Mouse (Mus musculus): ENCODE measurements around the gene Ccn5. TPM values are rescaled to one million over a fixed set of nuclear protein-coding genes. Genes with fewer than 3 reads are reported as not detected.

Ccn5 gene
- polyA plus RNA-seq, 1 experiment from 2014 or later: 0.26 TPM

GRCm38 (mm10) chr2:163876830-163877498, 56.3 kb downstream of the Ccn5 start:
- H3K4me3 ChIP-seq: no peak overlapping the region
- no peak overlapping the region for H3K27ac ChIP-seq (ENCODE audit: poor library complexity, severe bottlenecking)
- peaks cover 18% of the 10 kb centered on the region for H3K4me1 ChIP-seq (replicated peaks)
- no peak overlapping the region for H3K4me2 ChIP-seq
- WGBS: 67% methylated on average over 14 of the region's 14 CpGs
- peaks cover 20% of the 10 kb centered on the region for H3K27me3 ChIP-seq (replicated peaks)
- no peaks in the 10 kb centered on the region for H3K36me3 ChIP-seq
- H3K9ac ChIP-seq: no peak overlapping the region
- no peak for ATAC-seq (ENCODE audit: insufficient number of reproducible peaks, low FRiP score)
- no peaks in the 10 kb centered on the region for H3K9me3 ChIP-seq (replicated peaks)

DNA sequence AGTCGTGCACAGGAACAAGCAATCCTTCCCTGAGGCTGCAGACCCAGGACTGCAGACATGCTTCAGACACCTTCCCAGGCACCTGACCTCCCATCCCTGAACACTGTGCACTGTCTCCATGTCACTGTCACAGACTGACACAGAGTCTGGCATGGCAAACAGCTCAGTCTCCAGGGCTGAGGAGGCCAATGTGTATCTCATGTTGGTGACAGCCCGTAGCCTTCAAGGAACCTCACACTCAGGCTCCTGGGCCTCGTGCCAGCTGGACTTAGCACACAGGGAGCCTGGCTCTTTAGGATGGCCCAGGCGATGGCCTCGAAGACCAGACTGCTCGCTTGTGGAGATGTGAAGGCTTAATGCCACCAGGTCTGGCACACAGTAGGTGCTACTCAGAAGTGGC, 60.2 kb downstream of the Ccn5 start:
- 76% methylated on average over 6 of the region's 6 CpGs for WGBS
- H3K9me3 ChIP-seq (replicated peaks): no peaks in the 10 kb centered on the region
- no peak for ATAC-seq (ENCODE audit: insufficient number of reproducible peaks, low FRiP score)

More for the DNA sequence above, 60.2 kb downstream of the Ccn5 start:
- H3K4me1 ChIP-seq (replicated peaks): 0 out of 2 replicates have a peak, but pooled peaks cover 6% of the 10 kb centered on the region
- H3K36me3 ChIP-seq: no peaks in the 10 kb centered on the region
- H3K4me2 ChIP-seq: no peak overlapping the region
- no peak overlapping the region for H3K4me3 ChIP-seq
- no peak overlapping the region for H3K27ac ChIP-seq (ENCODE audit: poor library complexity, severe bottlenecking)
- H3K27me3 ChIP-seq (replicated peaks): peaks cover 32% of the 10 kb centered on the region
- no peak overlapping the region for H3K9ac ChIP-seq

Other genes with a start within 250 kb of the Ccn5 start
- gene Ttpal, start 218.5 kb upstream of the Ccn5 start, polyA plus RNA-seq (2016; fragmentation: Nextera tagmentation; extraction: Ambion mirVana): 26.9 and 27.8 TPM in 2 replicates
- gene Serinc3, start 175.7 kb upstream of the Ccn5 start, polyA plus RNA-seq (2016; fragmentation: Nextera tagmentation; extraction: Ambion mirVana): 67.7 and 76.7 TPM in 2 replicates
- 233 and 241 TPM in 2 replicates for gene Pkig, start 162.5 kb upstream of the Ccn5 start, polyA plus RNA-seq (2016; fragmentation: Nextera tagmentation; extraction: Ambion mirVana)
- 3.6 and 3.7 TPM in 2 replicates for gene Ada, start 70.6 kb upstream of the Ccn5 start, polyA plus RNA-seq (2016; fragmentation: Nextera tagmentation; extraction: Ambion mirVana)
- not detected in 2 replicates for gene Kcnk15, start 32.8 kb downstream of the Ccn5 start, polyA plus RNA-seq (2016; fragmentation: Nextera tagmentation; extraction: Ambion mirVana)
- gene Rims4, start 97.8 kb downstream of the Ccn5 start, polyA plus RNA-seq (2016; fragmentation: Nextera tagmentation; extraction: Ambion mirVana): 0.65 and 0.77 TPM in 2 replicates
- gene Ywhab, start 174.1 kb downstream of the Ccn5 start, polyA plus RNA-seq (2016; fragmentation: Nextera tagmentation; extraction: Ambion mirVana): 270 and 271 TPM in 2 replicates
- 0.96 and 1.0 TPM in 2 replicates for gene Pabpc1l, start 204.6 kb downstream of the Ccn5 start, polyA plus RNA-seq (2016; fragmentation: Nextera tagmentation; extraction: Ambion mirVana)
- 22.1 and 23.4 TPM in 2 replicates for gene Stk4, start 249.5 kb downstream of the Ccn5 start, polyA plus RNA-seq (2016; fragmentation: Nextera tagmentation; extraction: Ambion mirVana)

Measured in heart, embryonic 12.5 days (tissue).